Mouse (Mus musculus): ENCODE data around the gene Traf4.
A peak's percentile ranks its signal among the peaks of the same experiment; 100 is the strongest.

Gene Traf4

GRCm38 (mm10) chr11:78176905-78177331 lies 11.5 kb upstream of the Traf4 start:
- peaks cover 8% of the 10 kb centered on the region for H3K36me3 ChIP-seq (ENCODE audit: control insufficient read depth, insufficient read depth, low read length, poor library complexity, severe bottlenecking)
- DNase-seq (ENCODE audit: low read depth, low spot score), result peak; percentile 63
- no peaks in the 10 kb centered on the region for H3K27me3 ChIP-seq (ENCODE audit: control insufficient read depth, insufficient read depth, low read length, poor library complexity, severe bottlenecking)

DNA sequence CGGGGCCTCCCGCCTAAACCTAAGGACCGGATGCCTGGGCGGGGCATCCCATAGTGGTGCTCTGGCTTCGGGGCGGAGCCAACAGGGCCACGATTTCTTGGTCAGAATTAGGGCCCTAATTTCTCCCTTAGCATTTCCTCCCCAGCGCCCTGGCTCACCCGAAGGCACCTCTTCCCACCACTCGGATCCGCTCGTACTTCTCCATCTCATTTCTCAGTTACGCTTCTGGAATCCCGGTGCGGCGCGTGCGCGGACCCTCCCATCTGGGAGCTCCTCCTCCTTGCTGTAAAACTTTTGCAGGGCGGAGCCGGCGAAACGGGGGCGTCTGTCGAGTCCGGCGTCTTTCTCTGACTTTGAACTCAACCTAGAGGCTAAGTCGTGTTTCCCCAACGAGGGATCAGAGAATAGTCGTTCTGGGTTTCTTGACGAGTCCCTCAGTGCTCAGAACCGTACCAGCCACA lies 11.0 kb upstream of the Traf4 start, which contains the start of the genes Nek8 and Tlcd1:
TSS of gene Nek8 (minus strand) at position 274 of the 461 bp plus-strand sequence.
TSS of gene Tlcd1 (plus strand) at position 310 of the 461 bp plus-strand sequence.
- peaks cover 8% of the 10 kb centered on the region for H3K36me3 ChIP-seq (ENCODE audit: control insufficient read depth, insufficient read depth, low read length, poor library complexity, severe bottlenecking)
- peak; percentile 92 for DNase-seq (ENCODE audit: low read depth, low spot score)
- no peaks in the 10 kb centered on the region for H3K27me3 ChIP-seq (ENCODE audit: control insufficient read depth, insufficient read depth, low read length, poor library complexity, severe bottlenecking)

- DNase-seq (ENCODE audit: low read depth, low spot score), result peak; percentile 67
- Histone ChIP-seq H3K27me3 (ENCODE audit: control insufficient read depth, insufficient read depth, low read length, poor library complexity, severe bottlenecking) (no peaks in the 10 kb centered on the region), H3K36me3 (ENCODE audit: control insufficient read depth, insufficient read depth, low read length, poor library complexity, severe bottlenecking) (peaks cover 6% of the 10 kb centered on the region)
Measured at GRCm38 (mm10) chr11:78175771-78176401, 10.5 kb upstream of the Traf4 start.

DNA sequence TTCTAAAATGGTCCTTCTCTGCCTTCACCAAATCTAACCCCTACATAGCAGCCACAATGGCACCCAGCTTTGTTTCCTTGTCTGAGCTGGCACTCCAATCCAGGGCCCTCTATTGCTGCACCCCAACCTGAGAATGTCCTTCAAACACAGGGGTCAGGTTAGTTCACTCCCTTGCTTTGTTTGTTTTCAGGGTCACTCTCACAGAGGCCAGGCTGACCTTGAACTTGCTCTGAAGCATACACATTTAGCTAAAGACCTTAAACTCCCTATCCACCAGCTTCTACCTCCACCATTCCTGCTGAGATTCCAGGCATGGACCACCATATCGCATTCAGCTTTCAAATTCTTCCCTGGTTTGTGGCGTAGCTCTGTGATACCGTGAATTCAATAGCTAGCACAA lies 9.1 kb upstream of the Traf4 start:
- no peak for DNase-seq (ENCODE audit: low read depth, low spot score)
- Histone ChIP-seq H3K27me3 (ENCODE audit: control insufficient read depth, insufficient read depth, low read length, poor library complexity, severe bottlenecking) (no peaks in the 10 kb centered on the region), H3K36me3 (ENCODE audit: control insufficient read depth, insufficient read depth, low read length, poor library complexity, severe bottlenecking) (no peaks in the 10 kb centered on the region)

DNA sequence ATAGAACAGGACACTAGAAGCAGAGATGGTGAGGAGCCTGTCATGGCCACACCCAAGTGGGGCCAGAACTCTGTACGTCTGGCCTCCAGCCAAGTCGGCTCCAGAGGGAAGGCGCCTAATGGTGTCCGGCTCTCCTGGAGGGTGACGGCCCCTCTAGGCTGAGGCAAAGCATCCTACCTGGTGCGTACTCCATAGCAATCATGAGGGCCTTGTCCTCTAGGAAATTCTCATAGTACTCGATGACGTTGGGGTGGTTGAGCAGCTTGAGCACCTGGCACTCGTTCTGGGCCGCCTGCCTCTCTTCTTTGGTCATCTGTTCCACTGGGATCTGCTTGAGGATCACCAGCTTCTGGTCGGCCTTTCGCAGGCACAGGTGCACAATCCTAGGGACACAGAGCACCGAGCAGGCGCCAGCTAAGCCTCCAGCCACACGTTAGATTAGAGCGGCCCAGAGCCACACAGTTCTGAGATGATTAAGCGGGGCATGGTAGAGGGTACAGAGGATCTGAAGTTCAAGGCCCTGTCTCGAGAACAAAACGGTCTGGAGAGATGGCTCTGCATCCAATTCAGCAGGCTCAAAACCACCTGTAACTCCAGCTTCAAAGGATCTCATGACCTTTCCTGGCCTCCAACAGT lies 7.5 kb upstream of the Traf4 start:
- no peak for DNase-seq (ENCODE audit: low read depth, low spot score)
- Histone ChIP-seq H3K36me3 (ENCODE audit: control insufficient read depth, insufficient read depth, low read length, poor library complexity, severe bottlenecking) (no peaks in the 10 kb centered on the region), H3K27me3 (ENCODE audit: control insufficient read depth, insufficient read depth, low read length, poor library complexity, severe bottlenecking) (no peaks in the 10 kb centered on the region)

DNA sequence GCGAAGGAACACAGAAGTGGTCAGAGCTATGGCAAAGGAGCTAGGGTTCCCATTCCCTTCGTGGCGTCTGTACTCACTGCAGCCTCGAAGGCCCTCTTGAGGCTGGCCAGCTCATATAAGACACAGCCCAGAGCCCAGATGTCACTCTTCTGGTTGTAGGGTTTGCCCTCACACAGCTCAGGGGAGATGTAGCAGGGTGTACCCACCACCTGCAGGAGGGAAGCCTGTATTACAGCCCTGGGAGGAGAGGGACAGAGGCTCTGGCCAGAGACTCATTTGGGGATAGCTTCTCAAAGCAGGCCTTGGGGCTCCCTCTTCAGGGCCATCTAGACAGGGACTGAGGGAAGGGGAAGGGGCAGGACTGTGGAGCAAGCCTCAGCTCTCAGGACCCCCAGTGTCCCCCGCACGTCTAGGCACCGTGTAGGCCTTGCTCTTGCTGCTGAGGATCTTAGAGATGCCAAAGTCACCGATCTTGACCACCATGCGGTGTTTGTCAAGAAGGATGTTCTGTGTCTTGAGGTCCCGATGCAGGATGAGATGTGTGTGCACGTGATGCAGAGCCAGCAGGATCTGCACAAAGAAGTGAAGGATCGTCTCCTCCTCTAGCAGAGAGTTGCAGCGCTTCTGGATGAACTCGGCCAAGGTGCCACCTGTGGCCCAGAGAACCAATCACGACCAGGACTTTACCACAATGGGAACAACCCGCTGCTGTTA lies 6.8 kb upstream of the Traf4 start:
- peak; percentile 47 for DNase-seq (ENCODE audit: low read depth, low spot score)
- no peaks in the 10 kb centered on the region for H3K27me3 ChIP-seq (ENCODE audit: control insufficient read depth, insufficient read depth, low read length, poor library complexity, severe bottlenecking)
- H3K36me3 ChIP-seq (ENCODE audit: control insufficient read depth, insufficient read depth, low read length, poor library complexity, severe bottlenecking), result no peaks in the 10 kb centered on the region

DNA sequence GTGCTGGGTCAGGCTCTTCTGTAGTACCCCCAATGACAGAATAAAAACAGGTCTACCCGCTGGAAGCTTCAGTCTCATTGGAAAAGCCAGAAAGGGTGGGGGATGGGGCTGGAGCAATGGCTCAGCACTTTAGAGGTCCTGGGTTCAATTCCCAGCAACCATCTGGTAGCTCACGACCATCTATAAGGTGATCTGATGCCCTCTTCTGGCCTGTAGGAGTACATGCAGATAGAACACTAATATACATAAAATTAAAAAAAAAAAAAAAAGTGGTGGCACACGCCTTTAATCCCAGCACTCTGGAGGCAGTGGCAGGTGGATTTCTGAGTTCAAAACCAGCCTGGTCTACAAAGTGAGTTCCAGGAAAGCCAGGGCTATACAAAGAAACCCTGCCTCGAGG lies 5.9 kb upstream of the Traf4 start:
- no peaks in the 10 kb centered on the region for H3K36me3 ChIP-seq (ENCODE audit: control insufficient read depth, insufficient read depth, low read length, poor library complexity, severe bottlenecking)
- DNase-seq (ENCODE audit: low read depth, low spot score), result peak; percentile 55
- H3K27me3 ChIP-seq (ENCODE audit: control insufficient read depth, insufficient read depth, low read length, poor library complexity, severe bottlenecking), result no peaks in the 10 kb centered on the region

DNA sequence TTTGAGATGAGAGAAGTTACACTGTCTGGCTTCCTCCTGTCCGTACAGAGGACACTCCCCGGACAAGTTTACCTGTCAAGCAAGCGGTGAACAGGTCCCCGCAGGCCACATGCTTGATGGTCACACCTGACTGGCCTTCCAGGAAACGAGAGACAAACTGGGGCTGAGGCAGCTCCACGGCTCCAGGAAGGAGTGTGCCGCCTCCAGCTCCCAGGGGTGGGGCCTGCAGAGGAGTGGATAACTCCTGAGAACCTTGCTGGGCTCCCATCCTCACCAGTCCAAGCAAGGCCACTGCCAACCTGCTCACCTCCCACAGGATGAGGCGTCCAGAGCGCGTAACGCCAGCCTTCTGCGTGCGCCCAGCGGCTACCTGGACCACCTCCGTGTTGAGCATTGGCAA lies 4.9 kb upstream of the Traf4 start:
- Histone ChIP-seq H3K27me3 (ENCODE audit: control insufficient read depth, insufficient read depth, low read length, poor library complexity, severe bottlenecking) (no peaks in the 10 kb centered on the region), H3K36me3 (ENCODE audit: control insufficient read depth, insufficient read depth, low read length, poor library complexity, severe bottlenecking) (no peaks in the 10 kb centered on the region)
- peak; percentile 34 for DNase-seq (ENCODE audit: low read depth, low spot score)

- no peaks in the 10 kb centered on the region for H3K36me3 ChIP-seq (ENCODE audit: control insufficient read depth, insufficient read depth, low read length, poor library complexity, severe bottlenecking)
- no peaks in the 10 kb centered on the region for H3K27me3 ChIP-seq (ENCODE audit: control insufficient read depth, insufficient read depth, low read length, poor library complexity, severe bottlenecking)
- DNase-seq (ENCODE audit: low read depth, low spot score), result peak; percentile 90
Measured at GRCm38 (mm10) chr11:78168541-78169468, 3.4 kb upstream of the Traf4 start.

DNA sequence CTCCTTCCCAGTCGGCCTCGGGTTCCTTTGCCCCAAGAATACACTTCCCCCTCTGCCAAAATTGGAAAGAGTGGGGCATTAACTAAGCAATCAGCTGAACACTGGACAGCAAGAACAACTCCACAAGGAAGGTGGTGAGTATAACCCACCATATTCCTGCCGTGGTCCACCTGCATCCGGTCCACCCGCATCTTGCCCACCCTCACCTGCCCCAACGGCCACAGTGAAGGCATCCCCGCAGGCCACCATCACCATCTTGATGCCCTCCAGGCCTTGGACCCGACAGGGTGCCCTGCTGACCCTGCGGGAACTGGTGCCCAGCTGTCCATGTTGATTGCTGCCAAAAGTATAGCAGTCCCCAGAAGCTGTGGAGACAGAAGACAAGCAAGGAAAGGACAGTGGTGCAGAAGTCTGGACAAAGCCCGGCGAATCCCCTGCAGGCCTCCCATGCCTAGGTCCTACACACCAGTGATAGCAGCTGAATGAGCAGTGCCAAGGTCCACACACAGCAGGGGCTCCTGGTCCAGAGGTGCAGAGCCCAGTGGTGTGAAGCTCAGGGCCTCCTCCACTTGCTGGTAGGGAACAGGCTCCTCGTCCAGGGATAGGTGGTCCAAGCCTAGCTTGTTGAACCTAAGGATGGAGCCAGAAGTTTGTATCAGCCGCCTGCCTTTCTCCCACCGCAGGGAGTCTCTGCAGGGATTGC lies 2.0 kb upstream of the Traf4 start:
- H3K27me3 ChIP-seq (ENCODE audit: control insufficient read depth, insufficient read depth, low read length, poor library complexity, severe bottlenecking), result no peaks in the 10 kb centered on the region
- no peaks in the 10 kb centered on the region for H3K36me3 ChIP-seq (ENCODE audit: control insufficient read depth, insufficient read depth, low read length, poor library complexity, severe bottlenecking)
- no peak for DNase-seq (ENCODE audit: low read depth, low spot score)

- DNase-seq (ENCODE audit: low read depth, low spot score), result no peak
- H3K36me3 ChIP-seq (ENCODE audit: control insufficient read depth, insufficient read depth, low read length, poor library complexity, severe bottlenecking), result no peaks in the 10 kb centered on the region; the same call in 1 of the 2 replicates
- H3K27me3 ChIP-seq (ENCODE audit: control insufficient read depth, insufficient read depth, low read length, poor library complexity, severe bottlenecking), result no peaks in the 10 kb centered on the region
Measured at GRCm38 (mm10) chr11:78166640-78167039, 1.3 kb upstream of the Traf4 start.

GRCm38 (mm10) chr11:78166161-78166560 lies 772 bp upstream of the Traf4 start:
- Histone ChIP-seq H3K36me3 (ENCODE audit: control insufficient read depth, insufficient read depth, low read length, poor library complexity, severe bottlenecking) (peaks cover 1% of the 10 kb centered on the region; the same call in 1 of the 2 replicates), H3K27me3 (ENCODE audit: control insufficient read depth, insufficient read depth, low read length, poor library complexity, severe bottlenecking) (no peaks in the 10 kb centered on the region)
- DNase-seq (ENCODE audit: low read depth, low spot score), result no peak

GRCm38 (mm10) chr11:78165761-78166109 lies 346 bp upstream of the Traf4 start:
- DNase-seq (ENCODE audit: low read depth, low spot score), result no peak
- H3K36me3 ChIP-seq (ENCODE audit: control insufficient read depth, insufficient read depth, low read length, poor library complexity, severe bottlenecking), result peaks cover 1% of the 10 kb centered on the region; the same call in 1 of the 2 replicates
- no peaks in the 10 kb centered on the region for H3K27me3 ChIP-seq (ENCODE audit: control insufficient read depth, insufficient read depth, low read length, poor library complexity, severe bottlenecking)

GRCm38 (mm10) chr11:78164604-78164923 lies 825 bp downstream of the Traf4 start:
- Histone ChIP-seq H3K27me3 (ENCODE audit: control insufficient read depth, insufficient read depth, low read length, poor library complexity, severe bottlenecking) (no peaks in the 10 kb centered on the region), H3K36me3 (ENCODE audit: control insufficient read depth, insufficient read depth, low read length, poor library complexity, severe bottlenecking) (peaks cover 1% of the 10 kb centered on the region; the same call in 1 of the 2 replicates)
- peak; percentile 21 for DNase-seq (ENCODE audit: low read depth, low spot score)
